Mouse (Mus musculus) cortical plate, adult 2 months (tissue): Measurements from ENCODE around the gene Tmem102. TPM values are rescaled to one million over a fixed set of nuclear protein-coding genes. Genes with fewer than 3 reads are reported as not detected.

Experiments used
- H3K27ac ChIP-seq: fragments of 200-500 bp; 2 replicates; pipeline ENCODE4 v1.5.1; 2012; ENCODE audit warnings: low read length, control low read depth, inconsistent platforms; ENCODE audit not compliant: insufficient read depth
- H3K4me1 ChIP-seq: fragments of 200-500 bp; 2 replicates; pipeline ENCODE4 v1.6.1; 2011; ENCODE audit warnings: low read length; ENCODE audit not compliant: control insufficient read depth, insufficient read depth
- H3K4me3 ChIP-seq: fragments of 200-500 bp; 2 replicates; pipeline ENCODE4 v1.5.1; 2011; ENCODE audit warnings: mild to moderate bottlenecking, low read length, control low read depth; ENCODE audit not compliant: insufficient read depth
- CTCF ChIP-seq: fragments of 200-500 bp; IDR thresholded peaks from 2 replicates; pipeline ENCODE4 v1.5.1; 2011; ENCODE audit warnings: mild to moderate bottlenecking, control low read depth, low read length; ENCODE audit not compliant: insufficient read depth; ENCODE audit errors: extremely low read depth
- POLR2A ChIP-seq: fragments of 200-500 bp; IDR thresholded peaks from 2 replicates; pipeline ENCODE4 v1.6.1; 2011; ENCODE audit warnings: mild to moderate bottlenecking, low read length, control low read depth; ENCODE audit not compliant: insufficient read depth; ENCODE audit errors: extremely low read depth
- polyA plus RNA-seq: library from polyadenylated mRNA; depleted of rRNA; stranded (reverse); fragments of >200 nt; gene quantifications from 2 replicates; pipeline ENCODE4 v1.2.3, GENCODE M21; 2012; rRNA removed

The Tmem102 gene
- polyA plus RNA-seq, 1 experiment = not detected

GRCm38 (mm10) chr11:69757303-69758089 lies 47.9 kb downstream of the Tmem102 start:
- Histone ChIP-seq H3K4me1 (peaks cover 4% of the 10 kb centered on the region; the same call in 1 of the 2 replicates), H3K27ac (no peak overlapping the region), H3K4me3 (peak overlapping the region; percentile 41)
- TF ChIP-seq POLR2A (no peak), CTCF (no peak)

- H3K4me1 ChIP-seq = peaks cover 3% of the 10 kb centered on the region; the same call in 1 of the 2 replicates
- TF ChIP-seq CTCF (no peak), POLR2A (no peak)
- no peak overlapping the region for H3K4me3 ChIP-seq
- no peak overlapping the region for H3K27ac ChIP-seq
Measured at GRCm38 (mm10) chr11:69754701-69755100, 50.7 kb downstream of the Tmem102 start.

DNA sequence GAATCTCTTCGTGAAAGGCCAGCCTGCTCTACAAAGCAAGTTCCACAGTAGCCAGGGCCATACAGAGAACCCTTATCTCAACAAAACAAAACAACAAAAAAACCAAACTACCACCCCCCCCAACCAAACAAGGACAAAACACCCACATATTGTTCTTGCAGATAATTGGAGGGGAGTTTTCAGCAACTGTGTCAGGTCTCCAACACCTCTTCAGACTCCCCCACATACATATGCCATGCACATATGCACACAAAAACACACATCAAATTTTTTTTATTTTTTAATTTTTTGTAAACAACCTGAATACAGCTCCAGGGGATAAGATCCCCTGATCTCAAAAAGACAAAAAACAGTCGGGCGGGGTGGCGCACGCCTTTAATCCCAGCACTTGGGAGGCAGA lies 51.2 kb downstream of the Tmem102 start:
- peaks cover 3% of the 10 kb centered on the region; the same call in 1 of the 2 replicates for H3K4me1 ChIP-seq
- TF ChIP-seq POLR2A = no peak
- TF ChIP-seq CTCF = no peak
- H3K27ac ChIP-seq = no peak overlapping the region
- H3K4me3 ChIP-seq = no peak overlapping the region

Other genes with a start within 250 kb of the Tmem102 start
- 68.2 and 77.1 TPM in 2 replicates for gene Efnb3, start 245.4 kb downstream of the Tmem102 start, polyA plus RNA-seq
- gene Wrap53, start 225.4 kb downstream of the Tmem102 start, polyA plus RNA-seq = 13.6 and 14.3 TPM in 2 replicates
- 33.9 and 35.1 TPM in 2 replicates for gene Trp53, start 225.3 kb downstream of the Tmem102 start, polyA plus RNA-seq
- 362 and 374 TPM in 2 replicates for gene Atp1b2, start 199.7 kb downstream of the Tmem102 start, polyA plus RNA-seq
- gene Shbg, start 187.7 kb downstream of the Tmem102 start, polyA plus RNA-seq = 0.06 and 0.08 TPM in 2 replicates
- 18.1 and 21.1 TPM in 2 replicates for gene Sat2, start 183.6 kb downstream of the Tmem102 start, polyA plus RNA-seq
- 132 and 158 TPM in 2 replicates for gene Fxr2, start 172.6 kb downstream of the Tmem102 start, polyA plus RNA-seq
- gene Sox15, start 150.3 kb downstream of the Tmem102 start, polyA plus RNA-seq = 0.25 and 0.28 TPM in 2 replicates
- 89.7 and 92.8 TPM in 2 replicates for gene Mpdu1, start 143.0 kb downstream of the Tmem102 start, polyA plus RNA-seq
- 11.3 and 13.1 TPM in 2 replicates for gene Cd68, start 139.5 kb downstream of the Tmem102 start, polyA plus RNA-seq
- 323 and 335 TPM in 2 replicates for gene Eif4a1, start 133.2 kb downstream of the Tmem102 start, polyA plus RNA-seq
- gene Senp3, start 123.5 kb downstream of the Tmem102 start, polyA plus RNA-seq = 120 and 133 TPM in 2 replicates
- gene Tnfsf13, start 119.8 kb downstream of the Tmem102 start, polyA plus RNA-seq = 6.1 and 7.5 TPM in 2 replicates
- 19.8 and 22.5 TPM in 2 replicates for gene Tnfsf12, start 109.8 kb downstream of the Tmem102 start, polyA plus RNA-seq
- gene Tnfsfm13, start 109.5 kb downstream of the Tmem102 start, polyA plus RNA-seq = 3.8 and 4.3 TPM in 2 replicates
- gene Polr2a, start 47.0 kb downstream of the Tmem102 start, polyA plus RNA-seq = 21.7 and 23.2 TPM in 2 replicates
- 0.06 TPM in 1 of 2 replicates, not detected in the other for gene Slc35g3, start 43.7 kb downstream of the Tmem102 start, polyA plus RNA-seq
- 56.7 and 58.2 TPM in 2 replicates for gene Zbtb4, start 39.7 kb downstream of the Tmem102 start, polyA plus RNA-seq
- gene Chrnb1, start 9.7 kb downstream of the Tmem102 start, polyA plus RNA-seq = 1.4 and 2.1 TPM in 2 replicates
- 17.3 and 17.6 TPM in 2 replicates for gene Fgf11, start 3.8 kb downstream of the Tmem102 start, polyA plus RNA-seq
- gene Gm39566, start 9.7 kb upstream of the Tmem102 start, polyA plus RNA-seq = not detected in 2 replicates
- not detected in 2 replicates for gene Spem2, start 12.8 kb upstream of the Tmem102 start, polyA plus RNA-seq
- 0.10 and 0.15 TPM in 2 replicates for gene Spem1, start 16.6 kb upstream of the Tmem102 start, polyA plus RNA-seq
- 112 and 116 TPM in 2 replicates for gene Nlgn2, start 32.2 kb upstream of the Tmem102 start, polyA plus RNA-seq
- 234 and 244 TPM in 2 replicates for gene Tmem256, start 32.9 kb upstream of the Tmem102 start, polyA plus RNA-seq
- 35.3 and 36.5 TPM in 2 replicates for gene Plscr3, start 40.8 kb upstream of the Tmem102 start, polyA plus RNA-seq
- gene Tnk1, start 53.1 kb upstream of the Tmem102 start, polyA plus RNA-seq = 0.08 and 0.25 TPM in 2 replicates
- not detected in 2 replicates for gene Tmem95, start 72.4 kb upstream of the Tmem102 start, polyA plus RNA-seq
- gene Kctd11, start 75.8 kb upstream of the Tmem102 start, polyA plus RNA-seq = 1.5 and 1.7 TPM in 2 replicates
- 0.13 and 0.26 TPM in 2 replicates for gene Acap1, start 89.9 kb upstream of the Tmem102 start, polyA plus RNA-seq
- 0.19 and 0.38 TPM in 2 replicates for gene 2810408A11Rik, start 95.4 kb upstream of the Tmem102 start, polyA plus RNA-seq
- 98.3 and 107 TPM in 2 replicates for gene Neurl4, start 95.4 kb upstream of the Tmem102 start, polyA plus RNA-seq
- gene Gps2, start 108.3 kb upstream of the Tmem102 start, polyA plus RNA-seq = 53.5 and 55.2 TPM in 2 replicates
- gene Eif5a, start 116.3 kb upstream of the Tmem102 start, polyA plus RNA-seq = 577 and 581 TPM in 2 replicates
- 18.1 and 21.1 TPM in 2 replicates for gene Ybx2, start 130.2 kb upstream of the Tmem102 start, polyA plus RNA-seq
- 1.5 and 1.7 TPM in 2 replicates for gene Slc2a4, start 142.6 kb upstream of the Tmem102 start, polyA plus RNA-seq
- gene Cldn7, start 159.2 kb upstream of the Tmem102 start, polyA plus RNA-seq = not detected in 2 replicates
- gene Ctdnep1, start 175.5 kb upstream of the Tmem102 start, polyA plus RNA-seq = 121 and 139 TPM in 2 replicates
- gene Elp5, start 176.9 kb upstream of the Tmem102 start, polyA plus RNA-seq = 121 and 126 TPM in 2 replicates
- gene Gabarap, start 185.5 kb upstream of the Tmem102 start, polyA plus RNA-seq = 330 and 334 TPM in 2 replicates
- 37.6 and 38.2 TPM in 2 replicates for gene Phf23, start 190.2 kb upstream of the Tmem102 start, polyA plus RNA-seq
- gene Dvl2, start 195.0 kb upstream of the Tmem102 start, polyA plus RNA-seq = 26.9 and 30.4 TPM in 2 replicates
- gene Acadvl, start 209.8 kb upstream of the Tmem102 start, polyA plus RNA-seq = 66.5 and 71.6 TPM in 2 replicates
- gene Dlg4, start 211.3 kb upstream of the Tmem102 start, polyA plus RNA-seq = 816 and 828 TPM in 2 replicates
- 2.3 and 3.5 TPM in 2 replicates for gene Asgr1, start 248.5 kb upstream of the Tmem102 start, polyA plus RNA-seq